Mouse (Mus musculus) intestine, postnatal 0 days (tissue): ENCODE measurements around the gene Lmf1. TPM values are rescaled to one million over a fixed set of nuclear protein-coding genes. Genes with fewer than 3 reads are reported as not detected.

Source experiments
- ATAC-seq: fragments of 200-750 bp; cut with Nextera tagmentation; 2 replicates; pipeline ENCODE4 v1.8.0; 2017; ENCODE audit warnings: mild to moderate bottlenecking, moderate TSS enrichment, moderate library complexity
- H3K27ac ChIP-seq: fragments of 300-500 bp; sonication (generic); 2 replicates; pipeline ENCODE4 v1.5.1; 2014; ENCODE audit warnings: mild to moderate bottlenecking, low read depth, low read length, moderate library complexity
- H3K27me3 ChIP-seq: fragments of 300-500 bp; sonication (generic); replicated peaks from 2 replicates; pipeline ENCODE4 v1.6.1; 2014; ENCODE audit warnings: low read length, mixed read lengths; ENCODE audit not compliant: control insufficient read depth, insufficient read depth
- H3K36me3 ChIP-seq: fragments of 300-500 bp; sonication (generic); 2 replicates; pipeline ENCODE4 v1.6.1; 2014; ENCODE audit warnings: mild to moderate bottlenecking, moderate library complexity; ENCODE audit not compliant: control insufficient read depth, insufficient read depth
- H3K4me1 ChIP-seq: fragments of 300-500 bp; sonication (generic); replicated peaks from 2 replicates; pipeline ENCODE4 v1.6.1; 2014; ENCODE audit warnings: antibody characterized with exemption, low read length, mixed read lengths; ENCODE audit not compliant: control insufficient read depth, insufficient read depth
- H3K4me2 ChIP-seq: fragments of 300-500 bp; sonication (generic); replicated peaks from 2 replicates; pipeline ENCODE4 v1.6.1; 2014; ENCODE audit warnings: low read depth, mild to moderate bottlenecking, moderate library complexity
- H3K4me3 ChIP-seq: fragments of 300-500 bp; sonication (generic); 2 replicates; pipeline ENCODE4 v1.5.1; 2014; ENCODE audit warnings: low read depth, low read length
- H3K9ac ChIP-seq: fragments of 300-500 bp; sonication (generic); 2 replicates; pipeline ENCODE4 v1.6.1; 2014; ENCODE audit warnings: mild to moderate bottlenecking, low read depth, low read length
- H3K9me3 ChIP-seq: fragments of 300-500 bp; sonication (generic); 2 replicates; pipeline ENCODE4 v1.6.1; 2016; ENCODE audit warnings: mixed run types; ENCODE audit not compliant: control insufficient read depth
- CTCF ChIP-seq: sonication (generic); IDR thresholded peaks from 2 replicates; pipeline ENCODE4 v1.5.1; 2016; ENCODE audit warnings: low read depth, mild to moderate bottlenecking, control low read depth, antibody characterized with exemption, moderate library complexity
- WGBS: fragments of 180-500 bp; shearing (Covaris S2); extraction: QIAGEN DNeasy Blood & Tissue Kit; methylation state at CpG from one replicate; pipeline ENCODE4 v1.1.7; 2014; 5-methylcytosine and 5-hydroxymethylcytosine counted together
- polyA plus RNA-seq: library from polyadenylated mRNA; unstranded; fragments of >200 nt; fragmentation: Nextera tagmentation; extraction: Ambion mirVana; gene quantifications from 2 replicates; pipeline ENCODE4 v1.2.1, GENCODE M21; 2015

Gene Lmf1
- polyA plus RNA-seq, 1 experiment from 2014 or later: 16.5 TPM

- no peak for TF ChIP-seq CTCF
- H3K9ac ChIP-seq: no peak overlapping the region
- no peak overlapping the region for H3K27ac ChIP-seq
- ATAC-seq: no peak
- H3K4me3 ChIP-seq: no peak overlapping the region
- no peaks in the 10 kb centered on the region for H3K27me3 ChIP-seq
- no peaks in the 10 kb centered on the region for H3K4me1 ChIP-seq
- H3K36me3 ChIP-seq: no peaks in the 10 kb centered on the region
- WGBS: 89% methylated on average over 5 of the region's 5 CpGs
- H3K9me3 ChIP-seq: no peaks in the 10 kb centered on the region
- no peak overlapping the region for H3K4me2 ChIP-seq
These were observed 28.9 kb upstream of the Lmf1 start for GRCm38 (mm10) chr17:25550020-25550419.

GRCm38 (mm10) chr17:25551313-25551712 is 27.6 kb upstream of the Lmf1 start:
- WGBS: 87% methylated on average over 11 of the region's 11 CpGs
- Histone ChIP-seq H3K27me3 (no peaks in the 10 kb centered on the region; the same call in 1 of the 2 replicates), H3K4me3 (no peak overlapping the region)

GRCm38 (mm10) chr17:25555159-25555558 is 23.7 kb upstream of the Lmf1 start:
- 59% methylated on average over 3 of the region's 3 CpGs for WGBS

More at GRCm38 (mm10) chr17:25551313-25551712, 27.6 kb upstream of the Lmf1 start:
- H3K9ac ChIP-seq: no peak overlapping the region
- no peak for TF ChIP-seq CTCF
- H3K4me1 ChIP-seq: no peaks in the 10 kb centered on the region
- no peaks in the 10 kb centered on the region for H3K9me3 ChIP-seq
- H3K36me3 ChIP-seq: no peaks in the 10 kb centered on the region
- H3K27ac ChIP-seq: no peak overlapping the region
- H3K4me2 ChIP-seq: no peak overlapping the region
- ATAC-seq: no peak

GRCm38 (mm10) chr17:25555666-25556629 is 22.9 kb upstream of the Lmf1 start:
- Histone ChIP-seq H3K4me3 (peak overlapping the region; percentile 3; the same call in 1 of the 2 replicates), H3K27ac (no peak overlapping the region), H3K4me2 (peak overlapping the region; percentile 42; the same call in 1 of the 2 replicates), H3K9me3 (no peaks in the 10 kb centered on the region), H3K36me3 (no peaks in the 10 kb centered on the region), H3K4me1 (no peaks in the 10 kb centered on the region), H3K9ac (no peak overlapping the region), H3K27me3 (peaks cover 10% of the 10 kb centered on the region)
- ATAC-seq: no peak
- 13% methylated on average over 29 of the region's 29 CpGs for WGBS
- TF ChIP-seq CTCF: no peak

More at GRCm38 (mm10) chr17:25555159-25555558, 23.7 kb upstream of the Lmf1 start:
- Histone ChIP-seq H3K4me1 (no peaks in the 10 kb centered on the region), H3K4me3 (no peak overlapping the region), H3K9ac (no peak overlapping the region), H3K27ac (no peak overlapping the region), H3K36me3 (no peaks in the 10 kb centered on the region), H3K4me2 (no peak overlapping the region), H3K9me3 (no peaks in the 10 kb centered on the region), H3K27me3 (peaks cover 10% of the 10 kb centered on the region)
- TF ChIP-seq CTCF: no peak
- ATAC-seq: no peak

GRCm38 (mm10) chr17:25556630-25557354 is 22.1 kb upstream of the Lmf1 start:
- Histone ChIP-seq H3K4me2 (peak overlapping the region; percentile 42; the same call in 1 of the 2 replicates), H3K27me3 (peaks cover 10% of the 10 kb centered on the region), H3K36me3 (no peaks in the 10 kb centered on the region), H3K9me3 (no peaks in the 10 kb centered on the region), H3K9ac (no peak overlapping the region), H3K27ac (no peak overlapping the region), H3K4me3 (peak overlapping the region; percentile 3; the same call in 1 of the 2 replicates), H3K4me1 (no peaks in the 10 kb centered on the region)
- TF ChIP-seq CTCF: no peak
- 14% methylated on average over 21 of the region's 21 CpGs for WGBS
- ATAC-seq: no peak

GRCm38 (mm10) chr17:25559634-25560033 is 19.3 kb upstream of the Lmf1 start:
- Histone ChIP-seq H3K9me3 (no peaks in the 10 kb centered on the region), H3K4me1 (no peaks in the 10 kb centered on the region), H3K27ac (no peak overlapping the region), H3K4me3 (no peak overlapping the region), H3K9ac (no peak overlapping the region), H3K27me3 (peaks cover 10% of the 10 kb centered on the region), H3K4me2 (no peak overlapping the region), H3K36me3 (no peaks in the 10 kb centered on the region)
- WGBS: 55% methylated on average over 4 of the region's 4 CpGs
- TF ChIP-seq CTCF: no peak
- ATAC-seq: no peak
